Mouse (Mus musculus): ENCODE measurements around the gene Cyp17a1. TPM values are rescaled to one million over a fixed set of nuclear protein-coding genes. Genes with fewer than 3 reads are reported as not detected.

Gene Cyp17a1
- polyA plus RNA-seq, 1 experiment from 2014 or later = not detected

GRCm38 (mm10) chr19:46697840-46698517, 25.0 kb upstream of the Cyp17a1 start:
- 51% methylated on average over 19 of the region's 19 CpGs for WGBS
- H3K4me1 ChIP-seq = 0 out of 2 replicates have a peak, but pooled peaks cover 5% of the 10 kb centered on the region

GRCm38 (mm10) chr19:46696943-46697342, 24.0 kb upstream of the Cyp17a1 start:
- no peaks in the 10 kb centered on the region for H3K9me3 ChIP-seq
- H3K27ac ChIP-seq (replicated peaks) = no peak overlapping the region
- H3K4me3 ChIP-seq = no peak overlapping the region
- H3K36me3 ChIP-seq = peaks cover 13% of the 10 kb centered on the region
- ATAC-seq (ENCODE audit: low FRiP score, low read depth) = no peak
- H3K4me1 ChIP-seq = 0 out of 2 replicates have a peak, but pooled peaks cover 5% of the 10 kb centered on the region
- H3K4me2 ChIP-seq (replicated peaks) = no peak overlapping the region
- H3K9ac ChIP-seq (replicated peaks) = no peak overlapping the region
- WGBS = 93% methylated on average over 7 of the region's 7 CpGs
- H3K27me3 ChIP-seq = no peaks in the 10 kb centered on the region

More at GRCm38 (mm10) chr19:46697840-46698517, 25.0 kb upstream of the Cyp17a1 start:
- ATAC-seq (ENCODE audit: low FRiP score, low read depth) = no peak
- Histone ChIP-seq H3K27me3 (no peaks in the 10 kb centered on the region), H3K27ac (replicated peaks) (no peak overlapping the region), H3K9me3 (no peaks in the 10 kb centered on the region), H3K4me2 (replicated peaks) (no peak overlapping the region), H3K4me3 (no peak overlapping the region), H3K36me3 (peaks cover 13% of the 10 kb centered on the region), H3K9ac (replicated peaks) (no peak overlapping the region)

- peaks cover 13% of the 10 kb centered on the region for H3K36me3 ChIP-seq
- no peak overlapping the region for H3K27ac ChIP-seq (replicated peaks)
- H3K9me3 ChIP-seq = no peaks in the 10 kb centered on the region
- 0 out of 2 replicates have a peak, but pooled peaks cover 5% of the 10 kb centered on the region for H3K4me1 ChIP-seq
- 93% methylated on average over 8 of the region's 8 CpGs for WGBS
- no peak for ATAC-seq (ENCODE audit: low FRiP score, low read depth)
- H3K4me3 ChIP-seq = no peak overlapping the region
- no peaks in the 10 kb centered on the region for H3K27me3 ChIP-seq
- no peak overlapping the region for H3K4me2 ChIP-seq (replicated peaks)
- no peak overlapping the region for H3K9ac ChIP-seq (replicated peaks)
Observed at GRCm38 (mm10) chr19:46696482-46696881, 23.5 kb upstream of the Cyp17a1 start.

- Histone ChIP-seq H3K9ac (replicated peaks) (no peak overlapping the region), H3K27ac (replicated peaks) (no peak overlapping the region), H3K27me3 (no peaks in the 10 kb centered on the region), H3K4me3 (no peak overlapping the region), H3K4me2 (replicated peaks) (no peak overlapping the region), H3K36me3 (peaks cover 8% of the 10 kb centered on the region), H3K4me1 (peaks cover 9% of the 10 kb centered on the region), H3K9me3 (no peaks in the 10 kb centered on the region)
- 93% methylated on average over 4 of the region's 4 CpGs for WGBS
- no peak for ATAC-seq (ENCODE audit: low FRiP score, low read depth)
Observed at GRCm38 (mm10) chr19:46693146-46693545, 20.2 kb upstream of the Cyp17a1 start.

GRCm38 (mm10) chr19:46691078-46691477, 18.1 kb upstream of the Cyp17a1 start:
- Histone ChIP-seq H3K9me3 (no peaks in the 10 kb centered on the region), H3K9ac (replicated peaks) (no peak overlapping the region), H3K27me3 (no peaks in the 10 kb centered on the region), H3K4me3 (no peak overlapping the region), H3K4me2 (replicated peaks) (no peak overlapping the region), H3K27ac (replicated peaks) (no peak overlapping the region), H3K4me1 (peaks cover 7% of the 10 kb centered on the region), H3K36me3 (peaks cover 7% of the 10 kb centered on the region)
- no peak for ATAC-seq (ENCODE audit: low FRiP score, low read depth)
- WGBS = 79% methylated on average over 2 of the region's 2 CpGs

- H3K27ac ChIP-seq (replicated peaks) = peak overlapping the region; percentile 73; the same call in 1 of the 2 replicates
Observed at GRCm38 (mm10) chr19:46690387-46690786, 17.4 kb upstream of the Cyp17a1 start.

GRCm38 (mm10) chr19:46689460-46690372, 16.7 kb upstream of the Cyp17a1 start, which contains the start of gene Borcs7:
Gene Borcs7, plus strand, starts transcription at chr19:46689906.
- WGBS = 2% methylated on average over 44 of the region's 44 CpGs
- Histone ChIP-seq H3K4me2 (replicated peaks) (peak within 1 kb of the TSS; percentile 52), H3K4me1 (peaks cover 7% of the 10 kb centered on the region), H3K9ac (replicated peaks) (peak within 1 kb of the TSS; percentile 74), H3K9me3 (no peaks in the 10 kb centered on the region), H3K36me3 (peaks cover 5% of the 10 kb centered on the region), H3K4me3 (peak within 1 kb of the TSS; percentile 66), H3K27ac (replicated peaks) (peak within 1 kb of the TSS; percentile 73), H3K27me3 (no peaks in the 10 kb centered on the region)
- peak; percentile 95 for ATAC-seq (ENCODE audit: low FRiP score, low read depth)

More at GRCm38 (mm10) chr19:46690387-46690786, 17.4 kb upstream of the Cyp17a1 start:
- Histone ChIP-seq H3K27me3 (no peaks in the 10 kb centered on the region), H3K4me2 (replicated peaks) (peak overlapping the region; percentile 52), H3K36me3 (peaks cover 5% of the 10 kb centered on the region), H3K9me3 (no peaks in the 10 kb centered on the region), H3K9ac (replicated peaks) (peak overlapping the region; percentile 74), H3K4me1 (peaks cover 7% of the 10 kb centered on the region), H3K4me3 (peak overlapping the region; percentile 66)
- ATAC-seq (ENCODE audit: low FRiP score, low read depth) = 0 out of 2 replicates have a peak, but pooled peaks have one; percentile 35
- WGBS = 77% methylated on average over 11 of the region's 11 CpGs

GRCm38 (mm10) chr19:46679720-46680383, 6.9 kb upstream of the Cyp17a1 start:
- H3K27me3 ChIP-seq = peaks cover 7% of the 10 kb centered on the region; the same call in 1 of the 2 replicates
- 77% methylated on average over 12 of the region's 12 CpGs for WGBS
- no peak overlapping the region for H3K9ac ChIP-seq (replicated peaks)

GRCm38 (mm10) chr19:46675641-46676040, 2.7 kb upstream of the Cyp17a1 start:
- H3K36me3 ChIP-seq = no peaks in the 10 kb centered on the region
- H3K4me3 ChIP-seq = no peak overlapping the region
- no peaks in the 10 kb centered on the region for H3K9me3 ChIP-seq
- no peak overlapping the region for H3K9ac ChIP-seq (replicated peaks)
- H3K27me3 ChIP-seq = peaks cover 16% of the 10 kb centered on the region; the same call in 1 of the 2 replicates
- no peak overlapping the region for H3K4me2 ChIP-seq (replicated peaks)
- no peaks in the 10 kb centered on the region for H3K4me1 ChIP-seq
- 81% methylated on average over 3 of the region's 3 CpGs for WGBS
- H3K27ac ChIP-seq (replicated peaks) = no peak overlapping the region
- ATAC-seq (ENCODE audit: low FRiP score, low read depth) = no peak

More at GRCm38 (mm10) chr19:46679720-46680383, 6.9 kb upstream of the Cyp17a1 start:
- no peaks in the 10 kb centered on the region for H3K9me3 ChIP-seq
- H3K4me1 ChIP-seq = no peaks in the 10 kb centered on the region
- H3K27ac ChIP-seq (replicated peaks) = no peak overlapping the region
- H3K4me3 ChIP-seq = no peak overlapping the region
- no peaks in the 10 kb centered on the region for H3K36me3 ChIP-seq
- ATAC-seq (ENCODE audit: low FRiP score, low read depth) = no peak
- no peak overlapping the region for H3K4me2 ChIP-seq (replicated peaks)

GRCm38 (mm10) chr19:46670691-46671090, 2.3 kb downstream of the Cyp17a1 start:
- Histone ChIP-seq H3K27me3 (peaks cover 16% of the 10 kb centered on the region; the same call in 1 of the 2 replicates), H3K4me2 (replicated peaks) (no peak overlapping the region), H3K4me3 (no peak overlapping the region), H3K9me3 (no peaks in the 10 kb centered on the region), H3K27ac (replicated peaks) (no peak overlapping the region), H3K36me3 (no peaks in the 10 kb centered on the region), H3K9ac (replicated peaks) (no peak overlapping the region), H3K4me1 (peaks cover 2% of the 10 kb centered on the region)
- ATAC-seq (ENCODE audit: low FRiP score, low read depth) = 0 out of 2 replicates have a peak, but pooled peaks have one; percentile 54
- 31% methylated on average over 13 of the region's 13 CpGs for WGBS

GRCm38 (mm10) chr19:46669802-46670201, 3.2 kb downstream of the Cyp17a1 start:
- ATAC-seq (ENCODE audit: low FRiP score, low read depth) = no peak
- H3K4me1 ChIP-seq = peaks cover 9% of the 10 kb centered on the region
- no peak overlapping the region for H3K9ac ChIP-seq (replicated peaks)
- no peak overlapping the region for H3K4me2 ChIP-seq (replicated peaks)
- WGBS = 86% methylated on average over 5 of the region's 5 CpGs
- H3K27ac ChIP-seq (replicated peaks) = no peak overlapping the region
- H3K36me3 ChIP-seq = no peaks in the 10 kb centered on the region
- H3K4me3 ChIP-seq = no peak overlapping the region
- H3K27me3 ChIP-seq = peaks cover 16% of the 10 kb centered on the region; the same call in 1 of the 2 replicates
- no peaks in the 10 kb centered on the region for H3K9me3 ChIP-seq
